In genomic region chr11:21428749-21429148, GRCm38 (mm10) we compare ENCODE assay signal across 10 mouse cellular contexts. TPM values are rescaled to one million over a fixed set of nuclear protein-coding genes. Genes with fewer than 3 reads are reported as not detected.
A peak's percentile ranks its signal among the peaks of the same experiment; 100 is the strongest.
DNase-seq lines count a peak whose midpoint lies in the region; ATAC-seq lines count a peak whose summit lies in the region.
"Had no signal": no experiment of that assay in that cellular context is flagged by ENCODE, and none has a peak within 500 bp of the region (broad histone marks: within the 10 kb centered on the region; RNA-seq: fewer than 3 reads in every experiment).

No protein-coding gene starts in this region.

- no peaks in the 10 kb centered on the region for H3K27me3 ChIP-seq in forebrain, embryonic 15.5 days
- H3K27me3 ChIP-seq: embryonic facial prominence, embryonic 13.5 days; limb, embryonic 15.5 days had no signal

- peak; percentile 29 for DNase-seq in lung, postnatal 10 days
- no peak for DNase-seq in lung, postnatal 25 days (ENCODE audit: low spot score)
- peak; percentile 21 for DNase-seq in adrenal gland, postnatal 25 days
- DNase-seq in gastrocnemius, postnatal 36 days: peak; percentile 47 to 67
- DNase-seq in kidney, postnatal 36 days: peak; percentile 55 to 70
- DNase-seq in cerebellum, adult 9-10 months: no peak

- H3K9ac ChIP-seq in forebrain, embryonic 15.5 days (replicated peaks): no peak overlapping the region
- H3K9ac ChIP-seq: embryonic facial prominence, embryonic 13.5 days; limb, embryonic 15.5 days had no signal

- no peak for ATAC-seq in forebrain, embryonic 15.5 days (replicated peaks)

- 82% methylated on average over 6 of the region's 6 CpGs for WGBS in forebrain, embryonic 15.5 days

- H3K9me3 ChIP-seq in forebrain, embryonic 15.5 days: no peaks in the 10 kb centered on the region
- H3K9me3 ChIP-seq: embryonic facial prominence, embryonic 13.5 days; limb, embryonic 15.5 days; midbrain, embryonic 10.5 days had no signal

- intact Hi-C loops in gastrocnemius, postnatal 36 days (cut with DNase I): loop anchor here (1.0 kb wide), 1 partner anchor 58 kb away; no protein-coding TSS in a partner anchor

- H3K4me1 ChIP-seq in forebrain, embryonic 15.5 days: no peaks in the 10 kb centered on the region
- H3K4me1 ChIP-seq: embryonic facial prominence, embryonic 13.5 days had no signal

- no peak overlapping the region for H3K4me2 ChIP-seq in forebrain, embryonic 15.5 days (replicated peaks)
- H3K4me2 ChIP-seq: embryonic facial prominence, embryonic 13.5 days; limb, embryonic 15.5 days had no signal

- no peak overlapping the region for H3K4me3 ChIP-seq in forebrain, embryonic 15.5 days
- H3K4me3 ChIP-seq: embryonic facial prominence, embryonic 13.5 days; limb, embryonic 15.5 days; midbrain, embryonic 10.5 days had no signal

- H3K27ac ChIP-seq in forebrain, embryonic 15.5 days (replicated peaks): no peak overlapping the region
- H3K27ac ChIP-seq: embryonic facial prominence, embryonic 13.5 days; limb, embryonic 15.5 days; midbrain, embryonic 10.5 days had no signal

- H3K36me3 ChIP-seq in forebrain, embryonic 15.5 days: no peaks in the 10 kb centered on the region
- H3K36me3 ChIP-seq: embryonic facial prominence, embryonic 13.5 days; limb, embryonic 15.5 days; midbrain, embryonic 10.5 days had no signal

RNA-seq across cellular contexts. Expression of gene Ugp2, which starts 57.7 kb away (rescaled TPM):
- total RNA-seq in adrenal gland, postnatal 25 days (2021): 84.2 and 86.7 TPM in 2 replicates
- 100 to 1,000 TPM; 381 to 442 TPM for total RNA-seq in gastrocnemius, postnatal 36 days (2021)
- 53.6 and 56.1 TPM in 2 replicates for polyA plus RNA-seq in forebrain, embryonic 15.5 days (2015; fragmentation: Nextera tagmentation; extraction: Ambion mirVana)

Comparison
In these comparisons a context has a peak if more than half of its experiments do, and no peak if none do; other contexts are left out.
1. DNase-seq: peak in lung, postnatal 10 days (single experiment), adrenal gland, postnatal 25 days (single experiment), gastrocnemius, postnatal 36 days (2 of 2) and kidney, postnatal 36 days (2 of 2); none in lung, postnatal 25 days (single experiment) and cerebellum, adult 9-10 months (single experiment).